Mouse (Mus musculus) G1E (cell line): ENCODE data around the gene Zbtb18.

Experiments
- CTCF ChIP-seq: IDR thresholded peaks from 2 replicates; pipeline ENCODE4 v1.5.1; 2012; ENCODE audit warnings: low read depth, low read length, inconsistent platforms, mixed read lengths
- GATA1 ChIP-seq: IDR thresholded peaks from 2 replicates; pipeline ENCODE4 v1.6.1; 2012; ENCODE audit warnings: borderline replicate concordance, low read length, inconsistent platforms, mixed read lengths

GRCm38 (mm10) chr1:177410769-177411348, 31.3 kb upstream of the Zbtb18 start:
- no peak for TF ChIP-seq CTCF
- TF ChIP-seq GATA1 = no peak
